Mouse (Mus musculus): ENCODE results near the gene Phf7.

DNA sequence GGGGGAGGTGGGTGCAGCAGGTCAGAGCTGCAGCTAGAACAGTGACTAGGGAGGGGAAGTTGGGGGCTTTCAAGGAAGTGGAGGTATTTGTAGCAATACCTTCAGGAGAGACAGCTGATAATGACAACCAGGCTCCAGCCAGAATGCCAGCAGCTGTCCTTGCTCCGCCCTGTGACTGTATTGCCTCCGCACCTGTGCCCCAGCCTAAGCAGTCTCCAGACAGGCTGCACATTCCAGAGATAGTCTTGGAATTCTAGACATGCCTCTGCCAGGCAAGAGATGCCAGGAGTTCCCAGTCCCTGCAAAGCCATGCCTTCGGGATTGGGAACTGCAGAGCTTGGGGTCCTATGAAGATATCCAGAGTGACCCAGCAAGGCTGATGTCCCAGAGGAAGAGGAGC, 38.6 kb downstream of the Phf7 start:
- TF ChIP-seq POLR2A (IDR thresholded peaks at IDR 0.05; ENCODE audit: borderline replicate concordance, extremely low read depth, insufficient read depth, insufficient read length, poor library complexity, severe bottlenecking): no peak
- no peak for TF ChIP-seq CTCF (IDR thresholded peaks at IDR 0.05; ENCODE audit: borderline replicate concordance, extremely low read depth, insufficient read depth, insufficient read length)

All from brain, embryonic 14.5 days (tissue).